Mouse (Mus musculus) cortical plate, adult 2 months (tissue): ENCODE data around the gene Foxf2. TPM values are rescaled to one million over a fixed set of nuclear protein-coding genes. Genes with fewer than 3 reads are reported as not detected.

Experiments used
- H3K27ac ChIP-seq: fragments of 200-500 bp; 2 replicates; pipeline ENCODE4 v1.5.1; 2012; ENCODE audit warnings: low read length, control low read depth, inconsistent platforms; ENCODE audit not compliant: insufficient read depth
- H3K4me1 ChIP-seq: fragments of 200-500 bp; 2 replicates; pipeline ENCODE4 v1.6.1; 2011; ENCODE audit warnings: low read length; ENCODE audit not compliant: control insufficient read depth, insufficient read depth
- H3K4me3 ChIP-seq: fragments of 200-500 bp; 2 replicates; pipeline ENCODE4 v1.5.1; 2011; ENCODE audit warnings: mild to moderate bottlenecking, low read length, control low read depth; ENCODE audit not compliant: insufficient read depth
- CTCF ChIP-seq: fragments of 200-500 bp; IDR thresholded peaks from 2 replicates; pipeline ENCODE4 v1.5.1; 2011; ENCODE audit warnings: mild to moderate bottlenecking, control low read depth, low read length; ENCODE audit not compliant: insufficient read depth; ENCODE audit errors: extremely low read depth
- POLR2A ChIP-seq: fragments of 200-500 bp; IDR thresholded peaks from 2 replicates; pipeline ENCODE4 v1.6.1; 2011; ENCODE audit warnings: mild to moderate bottlenecking, low read length, control low read depth; ENCODE audit not compliant: insufficient read depth; ENCODE audit errors: extremely low read depth
- polyA plus RNA-seq: library from polyadenylated mRNA; depleted of rRNA; stranded (reverse); fragments of >200 nt; gene quantifications from 2 replicates; pipeline ENCODE4 v1.2.3, GENCODE M21; 2012; rRNA removed

Gene Foxf2
- 5.8 and 6.1 TPM in 2 replicates for polyA plus RNA-seq

DNA sequence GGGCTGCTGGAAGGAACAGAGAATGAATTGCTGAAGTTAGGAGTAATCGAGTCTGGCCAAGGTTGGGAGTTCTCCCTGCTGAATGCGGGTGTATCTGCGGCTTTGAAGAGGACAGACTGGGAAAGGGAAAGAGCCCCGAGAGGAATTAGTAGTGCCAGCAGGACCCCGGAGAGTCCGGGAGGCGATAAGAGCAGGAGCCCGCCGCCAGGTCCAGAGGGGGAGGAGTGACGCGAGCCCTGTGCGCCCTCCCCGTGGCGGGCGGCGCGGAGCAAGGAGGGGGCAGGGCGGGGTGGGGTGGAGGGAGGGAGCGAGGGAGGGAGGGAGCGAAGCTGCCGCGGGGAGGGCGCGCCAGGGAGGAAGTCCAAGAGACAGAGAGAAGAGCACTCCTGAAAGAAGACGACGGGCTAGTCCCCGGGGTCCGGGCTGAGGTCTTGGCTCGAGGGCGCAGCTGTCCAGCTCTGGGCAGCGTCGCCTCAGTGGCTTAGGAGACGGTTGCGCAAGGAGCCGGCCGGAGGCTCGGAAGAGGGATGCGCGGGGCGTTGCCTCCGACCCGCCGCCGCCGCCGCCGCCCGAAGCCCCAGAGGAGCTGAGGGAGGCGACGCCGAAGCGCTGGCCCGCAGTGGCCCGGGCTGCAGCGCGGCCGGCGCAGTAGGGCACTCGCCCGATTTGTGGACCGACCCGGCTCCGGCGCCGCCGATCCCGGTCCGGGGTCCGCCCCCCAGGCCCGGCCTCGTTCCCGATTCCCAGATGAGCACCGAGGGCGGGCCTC is at the start of gene Foxf2:
TSS of gene Foxf2 (plus strand) at position 484 of the 769 bp plus-strand sequence.
- H3K4me1 ChIP-seq = no peaks in the 10 kb centered on the region
- TF ChIP-seq CTCF (no peak), POLR2A (no peak)
- H3K27ac ChIP-seq = peak within 1 kb of the TSS; percentile 60; the same call in 1 of the 2 replicates
- H3K4me3 ChIP-seq = peak within 1 kb of the TSS; percentile 16

DNA sequence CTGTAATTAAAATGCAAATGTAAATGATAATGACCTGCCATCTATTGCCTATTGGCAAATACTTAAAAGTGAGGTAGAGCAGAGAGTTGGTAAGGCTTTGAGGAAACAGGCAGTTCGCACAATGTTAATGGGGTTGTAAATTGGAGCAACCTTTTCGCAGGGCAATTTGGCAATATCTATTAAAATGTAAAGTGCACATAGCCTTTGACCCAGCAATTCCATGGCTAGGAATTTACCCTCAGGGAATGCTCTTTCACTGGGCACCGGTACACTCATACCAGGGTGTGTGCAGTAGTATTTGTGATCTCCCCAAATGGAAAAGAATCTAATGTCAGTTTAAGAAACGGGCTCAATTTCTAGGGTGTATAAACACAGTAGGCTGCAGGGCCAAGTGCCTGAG is 48.9 kb upstream of the Foxf2 start:
- no peak for TF ChIP-seq CTCF
- TF ChIP-seq POLR2A = no peak
- Histone ChIP-seq H3K4me3 (no peak overlapping the region), H3K4me1 (no peaks in the 10 kb centered on the region), H3K27ac (no peak overlapping the region)

DNA sequence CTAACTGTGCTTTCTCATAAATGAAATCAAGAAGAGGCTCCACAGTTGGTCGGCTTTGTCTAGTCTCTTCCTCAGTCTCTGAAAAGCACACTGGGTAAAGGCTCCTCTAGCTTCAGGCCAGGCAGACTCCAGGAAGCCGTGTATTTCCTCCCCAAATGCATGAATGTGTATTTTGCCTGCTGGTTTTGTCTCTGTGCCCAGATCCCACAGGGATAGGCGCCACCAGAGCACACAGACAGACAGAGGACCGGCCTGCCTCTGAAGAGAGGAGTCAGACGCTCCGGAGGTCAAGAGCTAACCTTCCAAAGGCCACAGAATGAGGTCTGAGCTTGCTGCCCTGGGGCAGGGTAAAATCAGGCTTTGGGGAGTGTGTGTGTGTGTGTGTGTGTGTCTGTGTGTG is 48.0 kb upstream of the Foxf2 start:
- TF ChIP-seq CTCF = no peak
- no peak for TF ChIP-seq POLR2A
- no peak overlapping the region for H3K27ac ChIP-seq
- H3K4me1 ChIP-seq = no peaks in the 10 kb centered on the region
- H3K4me3 ChIP-seq = no peak overlapping the region

DNA sequence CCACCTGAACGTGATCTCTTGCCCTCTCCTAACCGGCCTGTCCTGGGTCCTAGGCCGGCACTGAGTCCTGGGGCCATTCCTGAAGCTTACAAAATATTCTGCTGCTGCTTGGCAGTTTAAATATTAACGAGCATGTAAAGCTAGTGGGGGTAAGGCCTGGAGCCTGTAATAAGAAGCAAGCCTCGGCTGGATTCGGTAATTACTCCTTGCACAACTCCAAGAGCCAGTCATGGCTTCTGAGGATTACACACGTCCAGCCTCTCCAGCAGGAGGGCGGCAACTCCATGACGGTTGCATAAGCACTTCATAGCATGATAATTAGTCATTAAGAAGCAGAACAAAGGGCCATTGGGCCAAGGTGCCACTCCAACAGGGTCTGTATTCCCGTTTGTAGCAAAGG is 47.2 kb upstream of the Foxf2 start:
- TF ChIP-seq CTCF (no peak), POLR2A (no peak)
- Histone ChIP-seq H3K4me3 (no peak overlapping the region), H3K27ac (no peak overlapping the region), H3K4me1 (no peaks in the 10 kb centered on the region)

DNA sequence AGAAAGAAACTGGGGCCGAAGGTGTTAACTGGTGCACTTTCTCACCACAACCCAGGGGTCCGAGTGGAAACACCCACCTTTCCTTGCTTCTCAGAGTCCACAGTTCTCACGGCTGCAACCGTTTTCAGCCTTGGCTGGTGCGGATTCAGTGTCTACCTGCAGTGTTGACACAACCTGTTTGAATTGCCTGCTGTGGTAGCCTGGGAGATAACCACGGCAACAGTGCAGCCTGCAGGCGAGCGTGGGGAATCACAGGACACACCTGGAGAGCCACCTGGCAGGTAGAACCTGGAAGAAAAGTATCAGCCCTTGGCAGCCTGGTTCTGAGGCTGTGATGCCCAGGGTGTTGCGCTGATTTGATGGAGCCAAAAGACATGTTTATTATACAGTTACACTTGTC is 45.8 kb upstream of the Foxf2 start:
- TF ChIP-seq POLR2A = no peak
- TF ChIP-seq CTCF = no peak
- no peak overlapping the region for H3K27ac ChIP-seq
- no peak overlapping the region for H3K4me3 ChIP-seq
- no peaks in the 10 kb centered on the region for H3K4me1 ChIP-seq

DNA sequence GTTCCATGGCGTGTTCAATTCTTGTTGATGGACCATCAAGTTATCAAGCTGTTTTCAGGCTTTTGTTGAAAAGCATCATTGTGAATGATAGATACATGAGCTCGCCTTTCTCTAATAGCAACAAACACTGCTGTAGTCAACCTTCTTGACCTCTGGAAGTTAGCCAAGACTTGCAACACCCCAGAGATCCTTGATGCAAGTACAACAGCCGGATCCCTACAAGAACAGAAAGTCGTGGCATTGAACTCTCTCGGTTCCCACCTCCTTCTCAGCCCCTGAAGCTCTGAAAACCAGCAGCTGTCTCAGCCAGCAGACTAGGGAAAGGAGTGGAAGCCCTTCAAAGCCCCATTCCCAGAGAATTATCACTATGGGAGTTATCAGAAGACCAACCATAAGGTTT is 38.3 kb upstream of the Foxf2 start:
- Histone ChIP-seq H3K4me1 (no peaks in the 10 kb centered on the region), H3K27ac (no peak overlapping the region), H3K4me3 (no peak overlapping the region)
- TF ChIP-seq POLR2A = no peak
- TF ChIP-seq CTCF = no peak

DNA sequence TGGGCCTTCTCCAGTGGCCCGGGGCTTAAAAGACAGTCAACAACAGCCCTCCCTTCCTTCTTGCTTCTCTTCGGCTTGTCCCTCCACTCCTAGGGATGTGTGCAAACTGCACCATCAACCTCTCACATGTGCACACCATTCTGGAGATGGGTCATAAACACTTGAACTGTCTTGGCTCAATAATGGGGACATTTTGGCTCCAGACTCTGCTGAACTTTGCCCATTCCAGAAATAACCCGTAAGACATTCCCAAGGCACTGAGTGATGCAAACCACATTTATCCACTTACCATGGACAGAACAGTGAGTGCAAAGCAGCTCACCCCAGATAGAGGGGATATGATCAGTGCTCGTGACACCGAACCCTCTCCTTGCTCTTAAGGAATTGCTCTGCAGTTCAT is 26.0 kb upstream of the Foxf2 start:
- H3K4me1 ChIP-seq = no peaks in the 10 kb centered on the region
- H3K27ac ChIP-seq = no peak overlapping the region
- H3K4me3 ChIP-seq = no peak overlapping the region
- TF ChIP-seq CTCF (no peak), POLR2A (no peak)

DNA sequence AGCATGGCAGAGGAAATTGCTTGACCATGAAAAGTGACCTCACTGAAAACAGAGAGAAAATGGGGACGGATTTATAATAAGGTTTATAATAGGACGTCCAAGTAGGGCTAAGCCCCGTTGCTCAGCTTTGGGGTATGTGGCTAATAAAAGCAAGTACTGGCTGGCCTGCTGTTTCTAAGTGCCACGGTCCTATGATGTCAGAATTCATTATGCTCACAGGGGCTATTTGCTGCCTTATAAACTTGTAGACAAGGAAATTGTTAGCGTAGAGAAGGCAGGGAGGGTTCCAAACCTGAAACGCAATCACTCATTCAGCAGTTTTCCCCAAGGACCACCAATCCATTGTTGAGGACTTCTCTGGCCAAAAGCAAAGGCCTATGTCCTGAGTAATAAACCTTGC is 21.7 kb upstream of the Foxf2 start:
- Histone ChIP-seq H3K4me1 (no peaks in the 10 kb centered on the region), H3K4me3 (no peak overlapping the region), H3K27ac (no peak overlapping the region)
- no peak for TF ChIP-seq POLR2A
- TF ChIP-seq CTCF = no peak

DNA sequence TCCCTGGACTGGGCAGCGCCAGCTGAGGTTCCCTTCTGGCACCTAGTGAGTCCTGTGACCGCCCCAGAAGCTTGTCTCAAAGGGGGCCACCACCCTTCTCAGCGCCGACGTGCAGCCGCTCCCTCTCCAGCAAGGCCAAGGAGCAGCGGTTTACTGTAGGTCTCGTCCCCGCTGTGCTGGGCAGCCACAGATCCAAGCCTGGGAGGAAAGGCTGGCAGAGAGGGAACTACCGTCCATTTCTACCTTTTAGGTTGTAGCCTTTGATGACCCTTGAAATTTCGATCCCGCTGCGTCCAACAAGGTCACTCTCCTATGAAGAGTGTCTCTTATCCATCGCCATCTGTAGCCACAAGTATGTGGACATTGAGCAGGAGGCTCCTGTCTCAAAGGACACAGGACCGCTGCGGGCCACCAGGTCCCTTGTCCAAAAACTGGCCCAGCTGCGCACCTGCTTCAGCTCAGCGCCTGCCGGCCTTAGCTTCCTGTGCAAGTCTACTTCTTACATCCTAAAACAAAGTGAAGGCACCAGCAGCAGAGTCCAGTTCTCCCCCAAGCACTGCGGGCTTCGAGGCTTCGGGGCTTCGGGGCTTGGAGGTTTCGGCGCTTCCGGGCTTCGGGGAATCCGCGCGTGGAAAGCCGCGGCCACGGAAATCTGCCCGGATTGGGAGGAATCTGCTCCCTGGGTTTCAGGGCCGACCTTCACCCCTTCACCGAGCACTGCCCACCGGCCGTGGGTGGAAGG is 10.7 kb upstream of the Foxf2 start:
- H3K4me1 ChIP-seq = no peaks in the 10 kb centered on the region
- no peak overlapping the region for H3K4me3 ChIP-seq
- H3K27ac ChIP-seq = no peak overlapping the region
- TF ChIP-seq POLR2A (no peak), CTCF (no peak)

DNA sequence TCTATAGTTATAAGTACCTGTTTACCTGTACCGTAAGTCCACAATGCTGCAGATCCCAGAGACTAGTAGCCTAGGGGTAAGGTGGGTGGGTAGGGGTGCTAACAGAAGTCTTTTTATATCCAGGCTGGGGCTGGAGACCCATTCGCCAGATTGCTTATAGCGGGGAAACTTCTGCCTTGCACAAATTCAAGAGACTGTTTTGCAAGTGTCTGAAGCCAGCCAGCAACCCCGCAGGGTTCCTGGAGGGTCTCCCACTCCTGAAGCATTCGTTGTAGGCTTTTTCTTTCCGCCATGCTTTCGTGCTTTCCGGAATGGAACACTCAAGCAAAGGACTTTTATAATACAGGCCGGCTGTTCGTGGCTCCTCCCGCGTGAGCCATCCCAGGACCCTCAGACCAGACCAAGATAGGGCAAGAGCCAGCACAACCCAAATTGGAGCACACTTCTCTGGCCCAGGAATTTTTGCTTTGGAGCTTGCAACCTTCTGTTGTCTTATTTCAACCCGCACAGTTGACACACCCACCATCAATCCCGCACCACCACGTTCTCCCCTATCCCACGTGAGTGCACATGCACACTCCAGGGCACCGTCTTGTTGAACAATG is 10.0 kb upstream of the Foxf2 start:
- Histone ChIP-seq H3K4me3 (no peak overlapping the region), H3K4me1 (no peaks in the 10 kb centered on the region), H3K27ac (no peak overlapping the region)
- TF ChIP-seq CTCF = no peak
- no peak for TF ChIP-seq POLR2A
